Mouse (Mus musculus) forebrain, postnatal 0 days (tissue): ENCODE measurements around the gene Mast4. TPM values are rescaled to one million over a fixed set of nuclear protein-coding genes. Genes with fewer than 3 reads are reported as not detected.
A peak's percentile ranks its signal among the peaks of the same experiment; 100 is the strongest.

Source experiments
- ATAC-seq: fragments of 200-750 bp; cut with Nextera tagmentation; 2 replicates; pipeline ENCODE4 v1.8.0; 2017; ENCODE audit warnings: mild to moderate bottlenecking, moderate library complexity
- DNase-seq: peaks from one replicate; pipeline ENCODE4 v3.0.0-alpha.2; 2015
- H3K27ac ChIP-seq: fragments of 300-500 bp; sonication (generic); 2 replicates; pipeline ENCODE4 v1.5.1; 2014; ENCODE audit warnings: low read depth, mild to moderate bottlenecking, antibody characterized with exemption, low read length, moderate library complexity, mixed read lengths
- H3K27me3 ChIP-seq: fragments of 300-500 bp; sonication (generic); 2 replicates; pipeline ENCODE4 v1.6.1; 2014; ENCODE audit warnings: mild to moderate bottlenecking, low read length, mixed read lengths; ENCODE audit not compliant: insufficient read depth
- H3K36me3 ChIP-seq: fragments of 300-500 bp; sonication (generic); 2 replicates; pipeline ENCODE4 v1.6.1; 2014; ENCODE audit warnings: mild to moderate bottlenecking, moderate library complexity; ENCODE audit not compliant: insufficient read depth
- H3K4me1 ChIP-seq: fragments of 300-500 bp; sonication (generic); 2 replicates; pipeline ENCODE4 v1.6.1; 2014; ENCODE audit warnings: antibody characterized with exemption; ENCODE audit not compliant: insufficient read depth
- H3K4me2 ChIP-seq: fragments of 300-500 bp; sonication (generic); 2 replicates; pipeline ENCODE4 v1.6.1; 2014; ENCODE audit warnings: low read depth, mild to moderate bottlenecking, moderate library complexity
- H3K4me3 ChIP-seq: fragments of 300-500 bp; sonication (generic); 2 replicates; pipeline ENCODE4 v1.5.1; 2014; ENCODE audit warnings: low read depth, low read length, mixed read lengths
- H3K9ac ChIP-seq: fragments of 300-500 bp; sonication (generic); 2 replicates; pipeline ENCODE4 v1.6.1; 2014; ENCODE audit warnings: mild to moderate bottlenecking
- H3K9me3 ChIP-seq: fragments of 300-500 bp; sonication (generic); 2 replicates; pipeline ENCODE4 v1.6.1; 2016; ENCODE audit warnings: low read length
- CTCF ChIP-seq: sonication (generic); IDR thresholded peaks from 2 replicates; pipeline ENCODE4 v1.5.1; 2016; ENCODE audit warnings: antibody characterized with exemption, control low read depth, low read depth
- WGBS: fragments of 180-500 bp; shearing (Covaris S2); extraction: QIAGEN DNeasy Blood & Tissue Kit; methylation state at CpG from one replicate; pipeline ENCODE4 v1.1.7; 2014; 5-methylcytosine and 5-hydroxymethylcytosine counted together
- polyA plus RNA-seq: library from polyadenylated mRNA; unstranded; fragments of >200 nt; fragmentation: Nextera tagmentation; extraction: Ambion mirVana; gene quantifications from 2 replicates; pipeline ENCODE4 v1.2.1, GENCODE M21; 2015
- total RNA-seq: library from RNA; depleted of rRNA; stranded (reverse); fragments of >200 nt; gene quantifications from 2 replicates; pipeline ENCODE4 v1.2.3, GENCODE M21; 2014

The Mast4 gene
- total and polyA plus RNA-seq, 2 experiments from 2014 or later = 17.2 to 40.1 TPM

GRCm38 (mm10) chr13:102886788-102887187 lies 447.5 kb downstream of the Mast4 start:
- no peak for TF ChIP-seq CTCF
- WGBS = 63% methylated on average over 8 of the region's 8 CpGs
- Histone ChIP-seq H3K27ac (peak overlapping the region; percentile 64; the same call in 1 of the 2 replicates), H3K4me1 (0 out of 2 replicates have a peak, but pooled peaks cover 6% of the 10 kb centered on the region), H3K4me3 (no peak overlapping the region), H3K9me3 (no peaks in the 10 kb centered on the region), H3K27me3 (no peaks in the 10 kb centered on the region), H3K9ac (no peak overlapping the region), H3K4me2 (no peak overlapping the region), H3K36me3 (no peaks in the 10 kb centered on the region)
- ATAC-seq = peak; percentile 79
- peak; percentile 70 for DNase-seq

- peak overlapping the region; percentile 15; the same call in 1 of the 2 replicates for H3K27ac ChIP-seq
- no peaks in the 10 kb centered on the region for H3K27me3 ChIP-seq
- no peaks in the 10 kb centered on the region for H3K36me3 ChIP-seq
- DNase-seq = no peak
- no peak overlapping the region for H3K4me2 ChIP-seq
- 0 out of 2 replicates have a peak, but pooled peaks cover 6% of the 10 kb centered on the region for H3K4me1 ChIP-seq
- H3K9ac ChIP-seq = no peak overlapping the region
- H3K4me3 ChIP-seq = no peak overlapping the region
- no peaks in the 10 kb centered on the region for H3K9me3 ChIP-seq
- no peak for ATAC-seq
- no peak for TF ChIP-seq CTCF
- WGBS = 78% methylated on average over 4 of the region's 4 CpGs
Observed at GRCm38 (mm10) chr13:102886147-102886546, 448.1 kb downstream of the Mast4 start.

- Histone ChIP-seq H3K36me3 (no peaks in the 10 kb centered on the region), H3K27ac (no peak overlapping the region), H3K4me2 (no peak overlapping the region), H3K4me3 (no peak overlapping the region), H3K9me3 (no peaks in the 10 kb centered on the region), H3K27me3 (no peaks in the 10 kb centered on the region), H3K4me1 (no peaks in the 10 kb centered on the region), H3K9ac (no peak overlapping the region)
- DNase-seq (no peak), ATAC-seq (no peak)
- 96% methylated on average over 7 of the region's 7 CpGs for WGBS
- no peak for TF ChIP-seq CTCF
Observed at GRCm38 (mm10) chr13:102880381-102881076, 453.8 kb downstream of the Mast4 start.

- 79% methylated on average over 6 of the region's 6 CpGs for WGBS
- Histone ChIP-seq H3K4me2 (no peak overlapping the region), H3K4me3 (no peak overlapping the region), H3K9ac (no peak overlapping the region), H3K27ac (no peak overlapping the region), H3K4me1 (no peaks in the 10 kb centered on the region), H3K27me3 (no peaks in the 10 kb centered on the region), H3K9me3 (no peaks in the 10 kb centered on the region), H3K36me3 (no peaks in the 10 kb centered on the region)
- TF ChIP-seq CTCF = no peak
- no peak for ATAC-seq
- no peak for DNase-seq
Observed at GRCm38 (mm10) chr13:102878631-102879030, 455.7 kb downstream of the Mast4 start.

- Histone ChIP-seq H3K4me1 (no peaks in the 10 kb centered on the region), H3K4me3 (no peak overlapping the region), H3K27me3 (no peaks in the 10 kb centered on the region), H3K27ac (no peak overlapping the region), H3K9ac (no peak overlapping the region), H3K9me3 (no peaks in the 10 kb centered on the region), H3K4me2 (no peak overlapping the region), H3K36me3 (no peaks in the 10 kb centered on the region)
- ATAC-seq (no peak), DNase-seq (no peak)
- WGBS = 68% methylated on average over 12 of the region's 12 CpGs
- no peak for TF ChIP-seq CTCF
Observed at GRCm38 (mm10) chr13:102877766-102878325, 456.5 kb downstream of the Mast4 start.

GRCm38 (mm10) chr13:102877154-102877553 lies 457.1 kb downstream of the Mast4 start:
- no peak overlapping the region for H3K4me3 ChIP-seq
- no peaks in the 10 kb centered on the region for H3K27me3 ChIP-seq
- ATAC-seq (no peak), DNase-seq (no peak)
- H3K4me1 ChIP-seq = no peaks in the 10 kb centered on the region
- H3K4me2 ChIP-seq = no peak overlapping the region
- H3K27ac ChIP-seq = no peak overlapping the region
- H3K9ac ChIP-seq = no peak overlapping the region
- no peak for TF ChIP-seq CTCF
- WGBS = 80% methylated on average over 8 of the region's 8 CpGs
- no peaks in the 10 kb centered on the region for H3K9me3 ChIP-seq
- no peaks in the 10 kb centered on the region for H3K36me3 ChIP-seq

- Histone ChIP-seq H3K4me3 (no peak overlapping the region), H3K4me1 (no peaks in the 10 kb centered on the region), H3K9me3 (no peaks in the 10 kb centered on the region), H3K4me2 (no peak overlapping the region), H3K27ac (no peak overlapping the region), H3K9ac (no peak overlapping the region), H3K36me3 (no peaks in the 10 kb centered on the region), H3K27me3 (no peaks in the 10 kb centered on the region)
- TF ChIP-seq CTCF = no peak
- DNase-seq = no peak
- 65% methylated on average over 8 of the region's 8 CpGs for WGBS
- no peak for ATAC-seq
Observed at GRCm38 (mm10) chr13:102875520-102875919, 458.8 kb downstream of the Mast4 start.
